Mouse (Mus musculus) kidney, adult 18-20 months (tissue): Measurements from ENCODE around the gene Ppil1.

Experiments
- DNase-seq: peaks from one replicate; pipeline ENCODE4 v3.0.0; 2021

Gene Ppil1

DNA sequence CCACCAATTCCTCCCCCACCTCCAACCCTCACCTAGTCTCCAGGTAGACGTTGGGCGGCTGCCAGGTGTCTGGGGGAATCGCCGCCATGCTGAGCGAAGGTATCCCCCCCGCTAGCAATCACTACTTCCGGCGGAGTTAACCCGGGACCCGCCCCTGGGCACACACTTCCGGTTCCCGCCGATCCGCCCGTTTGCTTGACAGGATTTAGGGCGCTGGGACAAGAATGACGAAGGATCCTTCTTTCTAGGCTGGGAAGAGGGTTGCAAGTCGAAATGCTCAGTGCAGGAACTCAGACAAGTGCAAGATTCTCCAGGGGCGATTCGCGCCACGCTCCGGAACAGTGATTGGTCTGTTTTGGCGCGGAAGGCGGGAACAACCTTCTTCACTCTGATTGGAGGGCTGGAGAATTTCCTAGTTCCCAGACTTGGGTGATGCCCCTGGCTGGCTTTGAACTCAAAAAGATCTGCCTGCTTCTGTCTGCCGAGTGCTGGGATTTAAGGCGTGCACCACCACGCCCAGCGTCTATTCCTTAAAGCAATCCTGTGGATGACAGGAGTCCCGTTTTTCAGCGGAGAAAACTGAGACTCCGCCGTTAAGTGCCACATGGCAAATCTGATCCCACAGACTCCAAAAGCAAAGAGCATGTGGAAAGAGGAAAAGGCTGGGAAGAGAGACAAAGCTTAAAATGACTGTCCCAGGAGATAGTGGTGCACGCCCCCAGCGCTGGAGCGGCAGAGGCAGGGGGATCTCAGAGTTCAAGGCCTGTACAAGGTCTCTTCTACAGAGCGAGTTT lies at the start of gene Ppil1:
Gene Ppil1, minus strand, starts transcription at position 347 of the 794 bp plus-strand sequence.
- DNase-seq, result peak; percentile 91

DNA sequence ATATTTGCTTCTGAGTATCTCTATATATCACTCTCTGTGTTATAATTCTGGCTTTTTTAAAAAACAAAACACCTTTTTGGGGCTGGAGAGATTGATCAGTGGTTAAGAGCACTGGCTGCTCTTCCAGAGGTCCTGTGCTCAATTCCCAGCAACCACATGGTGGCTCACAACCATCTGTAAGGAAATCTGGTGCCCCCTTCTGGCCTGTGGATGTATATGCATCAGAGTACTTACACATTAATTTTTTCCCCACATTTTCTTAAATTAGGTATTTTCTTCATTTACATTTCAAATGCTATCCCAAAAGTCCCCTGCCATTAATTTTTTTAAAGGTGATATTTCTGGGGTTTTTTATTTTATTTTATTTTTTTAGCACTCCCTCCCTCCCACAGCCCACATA lies 49.3 kb upstream of the Ppil1 start:
- no peak for DNase-seq

GRCm38 (mm10) chr17:29312082-29312481 lies 48.1 kb upstream of the Ppil1 start:
- DNase-seq, result no peak

- no peak for DNase-seq
Measured at GRCm38 (mm10) chr17:29311602-29312001, 47.6 kb upstream of the Ppil1 start.

GRCm38 (mm10) chr17:29310056-29310623 lies 46.2 kb upstream of the Ppil1 start:
- no peak for DNase-seq

- DNase-seq, result no peak
Measured at GRCm38 (mm10) chr17:29305871-29306270, 41.9 kb upstream of the Ppil1 start.

GRCm38 (mm10) chr17:29305058-29305806 lies 41.2 kb upstream of the Ppil1 start:
- peak; percentile 53 for DNase-seq

DNA sequence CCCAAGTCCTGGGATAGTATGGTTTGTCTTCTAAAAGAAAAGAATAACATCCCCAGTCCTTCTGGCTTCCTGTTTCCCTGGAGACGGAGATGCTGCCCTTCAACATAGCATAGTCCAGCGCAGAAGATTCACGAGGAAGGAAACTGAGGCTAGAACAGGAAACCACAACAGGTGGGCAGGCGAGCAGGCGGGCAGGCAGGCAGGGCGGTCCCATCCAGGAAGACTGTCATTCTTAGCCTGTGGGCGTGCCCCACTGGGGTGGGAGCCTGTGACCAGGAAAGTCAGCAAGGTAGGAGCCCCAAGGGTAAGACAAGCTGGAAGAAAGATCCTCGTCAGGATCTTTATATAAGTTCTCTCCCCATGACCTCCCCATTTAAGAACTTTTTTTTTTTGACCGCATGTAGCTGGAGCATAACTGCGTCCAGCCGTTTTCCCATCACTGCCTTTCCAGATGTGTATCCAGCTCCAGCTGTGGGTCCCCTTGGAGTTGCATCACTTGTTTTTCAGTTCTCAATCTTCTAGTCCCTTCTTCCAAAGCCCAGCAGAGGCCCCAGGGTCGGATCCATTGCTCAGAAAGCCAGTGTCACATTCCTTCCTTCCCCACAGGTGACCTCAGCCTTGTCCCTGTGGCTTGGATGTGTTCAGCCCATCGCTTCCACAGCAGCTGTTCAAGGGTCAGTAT lies 40.5 kb upstream of the Ppil1 start:
- no peak for DNase-seq

- DNase-seq, result no peak
Measured at GRCm38 (mm10) chr17:29303856-29304255, 39.9 kb upstream of the Ppil1 start.

GRCm38 (mm10) chr17:29303087-29303486 lies 39.1 kb upstream of the Ppil1 start:
- DNase-seq, result no peak

DNA sequence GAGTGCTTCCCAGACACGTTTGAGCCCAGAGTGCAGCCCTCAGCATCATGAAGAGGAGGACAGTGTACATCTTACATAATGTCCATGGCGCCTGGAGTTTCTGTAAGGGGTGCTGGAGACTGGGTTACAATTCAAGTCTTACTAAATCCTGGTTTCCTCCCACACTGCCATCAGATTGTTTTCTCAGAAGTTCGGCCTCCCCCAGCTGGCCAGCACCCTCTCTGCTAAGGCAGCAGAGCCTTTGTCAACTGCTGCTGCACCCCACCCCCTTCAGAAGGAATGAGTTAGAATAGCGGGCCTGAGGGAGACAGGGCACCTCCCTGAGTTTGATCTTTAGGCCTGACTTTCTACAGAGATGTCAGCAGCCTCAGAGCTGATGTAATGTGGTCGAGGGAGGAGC lies 38.2 kb upstream of the Ppil1 start:
- no peak for DNase-seq

- DNase-seq, result no peak
Measured at GRCm38 (mm10) chr17:29301421-29301820, 37.4 kb upstream of the Ppil1 start.

GRCm38 (mm10) chr17:29300926-29301325 lies 36.9 kb upstream of the Ppil1 start:
- no peak for DNase-seq

DNA sequence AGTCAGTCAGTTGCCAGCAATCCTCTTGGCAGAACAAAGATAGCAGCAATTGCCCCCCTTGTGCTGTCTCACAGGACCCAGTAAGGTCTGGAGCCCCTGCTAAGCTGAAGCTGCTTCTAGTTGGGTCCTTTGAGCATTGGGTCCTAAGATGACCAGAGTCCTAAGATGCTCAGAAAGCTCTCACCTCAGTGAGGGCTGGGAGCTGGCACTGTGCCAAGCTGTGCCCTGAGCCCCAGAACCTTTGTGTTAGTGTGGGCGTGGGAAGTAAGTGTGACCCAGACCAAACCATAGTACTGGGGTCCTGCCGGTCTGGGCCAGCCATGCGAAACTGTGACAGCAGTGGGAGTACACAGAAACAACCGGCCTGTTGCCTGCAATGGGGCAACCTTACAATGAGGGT lies 35.3 kb upstream of the Ppil1 start:
- no peak for DNase-seq

DNA sequence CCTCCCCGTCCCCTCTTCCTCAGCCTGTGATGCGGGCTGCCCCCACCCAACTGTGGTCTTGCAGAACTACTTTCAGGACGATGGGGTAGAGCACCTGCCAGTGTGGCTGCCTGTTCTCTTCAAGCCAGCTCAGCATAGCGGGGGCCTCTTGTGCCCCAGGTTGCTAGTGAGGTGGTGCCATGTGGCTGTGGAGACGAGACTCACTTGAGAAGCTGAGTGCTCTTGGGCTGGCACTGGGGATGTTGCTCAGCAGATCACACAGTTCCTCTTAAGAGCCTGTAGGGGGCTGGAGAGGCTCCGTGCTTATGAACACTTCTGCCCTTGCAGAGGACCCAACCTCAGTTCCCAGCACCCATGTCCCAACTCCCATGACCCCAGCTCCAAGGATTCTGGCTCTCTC lies 33.8 kb upstream of the Ppil1 start:
- DNase-seq, result no peak

- DNase-seq, result no peak
Measured at GRCm38 (mm10) chr17:29297321-29297720, 33.3 kb upstream of the Ppil1 start.

DNA sequence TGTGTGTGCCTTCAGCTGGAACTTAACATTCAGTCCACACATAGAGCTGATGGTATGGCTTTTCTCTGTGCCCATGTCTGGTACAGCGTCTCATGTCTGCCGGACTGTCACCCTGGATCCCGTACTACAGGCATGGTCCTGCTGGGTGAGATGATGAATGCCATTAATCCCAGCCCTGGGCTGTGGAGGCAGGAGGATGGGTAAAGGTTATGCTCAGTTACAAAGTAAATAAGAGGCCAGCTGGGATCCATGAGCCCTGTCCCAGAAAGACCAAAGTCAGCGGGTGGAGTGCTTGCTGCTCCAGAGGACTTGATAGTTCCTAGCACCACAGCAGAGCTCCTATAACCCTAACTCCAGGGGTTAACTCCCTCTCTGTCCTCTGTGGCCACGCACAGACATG lies 31.8 kb upstream of the Ppil1 start:
- no peak for DNase-seq

DNA sequence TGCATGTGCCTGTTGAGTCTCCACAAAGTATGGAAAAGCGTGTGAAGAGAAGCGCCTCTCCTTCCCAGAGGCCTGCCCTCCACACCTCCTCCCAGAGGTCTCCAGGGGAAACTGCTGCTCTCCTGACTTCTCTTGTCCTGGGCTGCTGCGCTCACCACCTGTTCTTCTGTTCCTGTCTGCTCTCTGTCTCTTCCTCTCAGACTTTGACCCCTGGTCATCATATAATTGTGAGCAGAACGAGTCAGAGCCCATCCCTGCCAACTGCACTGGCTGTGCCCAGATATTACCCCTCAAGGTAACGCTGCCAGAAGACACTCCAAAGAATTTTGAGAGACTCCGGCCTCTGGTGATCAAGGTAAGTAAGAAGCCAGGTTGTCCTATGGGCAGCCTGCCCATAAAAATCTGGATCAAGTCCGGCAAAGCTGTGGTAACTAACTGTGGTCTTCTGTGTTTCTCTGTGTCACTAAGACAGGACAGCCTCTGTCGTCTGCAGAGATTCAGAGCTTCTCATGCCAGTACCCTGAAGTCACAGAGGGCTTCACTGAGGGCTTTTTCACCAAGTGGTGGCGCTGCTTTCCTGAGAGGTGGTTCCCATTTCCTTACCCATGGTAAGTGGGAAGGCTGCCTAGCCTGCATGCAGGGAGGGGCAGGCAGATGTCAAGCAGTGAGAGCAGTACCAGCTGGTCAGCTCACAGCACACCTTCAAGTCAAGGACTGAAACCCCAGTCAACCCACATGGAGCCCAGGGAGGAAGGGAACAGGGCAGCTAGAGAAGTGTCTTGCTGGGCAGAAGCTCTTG lies 30.0 kb upstream of the Ppil1 start:
- DNase-seq, result peak; percentile 37

- no peak for DNase-seq
Measured at GRCm38 (mm10) chr17:29292996-29293395, 29.0 kb upstream of the Ppil1 start.

DNA sequence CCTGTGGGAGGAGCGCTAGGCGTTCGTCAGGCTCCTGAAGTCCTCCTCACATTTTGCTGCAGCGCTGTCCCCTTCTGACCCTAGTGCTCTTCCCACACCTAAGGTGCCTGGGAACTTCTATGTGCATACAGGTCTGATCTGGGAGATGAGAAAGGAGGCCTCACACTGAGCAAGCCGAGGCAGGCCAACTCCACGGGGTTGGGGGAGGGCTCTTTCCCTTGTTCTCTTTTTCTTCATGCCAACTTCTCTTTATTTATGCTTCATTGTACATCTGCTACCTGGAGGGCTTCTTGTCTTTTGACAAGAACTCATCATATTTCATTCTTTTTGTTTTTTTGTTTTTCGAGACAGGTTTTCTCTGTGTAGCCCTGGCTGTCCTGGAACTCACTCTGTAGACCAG lies 27.8 kb upstream of the Ppil1 start:
- no peak for DNase-seq

DNA sequence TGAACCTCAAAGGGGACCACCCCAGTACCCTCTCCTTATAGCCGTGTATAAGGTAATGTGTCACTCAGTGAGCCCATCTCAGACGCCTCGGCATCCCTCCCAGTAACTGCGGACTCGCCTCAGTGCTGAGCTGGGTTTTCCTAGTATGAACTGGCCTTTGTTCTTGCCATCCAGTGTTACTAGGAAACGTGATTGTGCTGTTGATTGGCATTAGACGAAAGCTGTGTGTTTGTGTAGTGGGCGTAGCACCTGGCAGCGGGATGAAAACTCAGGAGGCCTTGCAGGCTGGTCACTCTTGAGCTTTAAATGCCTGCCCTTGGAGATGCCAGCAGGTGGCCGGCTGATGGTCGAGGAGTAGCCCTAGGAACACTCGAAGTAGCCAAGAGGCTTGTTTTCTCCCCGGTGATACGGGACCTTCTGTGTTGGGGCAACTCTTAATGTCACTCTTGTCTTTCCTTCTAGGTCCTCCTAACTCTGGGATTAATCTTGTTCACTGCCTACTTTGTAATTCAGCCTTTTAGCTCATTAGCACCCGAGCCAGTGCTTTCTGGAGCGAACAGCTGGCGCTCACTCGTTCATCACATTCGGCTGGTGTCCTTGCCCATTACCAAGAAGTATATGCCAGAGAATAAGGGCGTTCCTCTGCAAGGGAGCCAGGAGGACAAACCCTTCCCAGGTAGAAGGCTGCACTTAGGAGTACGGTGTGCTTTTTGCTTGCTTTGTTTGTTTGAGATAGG lies 18.4 kb upstream of the Ppil1 start:
- no peak for DNase-seq

DNA sequence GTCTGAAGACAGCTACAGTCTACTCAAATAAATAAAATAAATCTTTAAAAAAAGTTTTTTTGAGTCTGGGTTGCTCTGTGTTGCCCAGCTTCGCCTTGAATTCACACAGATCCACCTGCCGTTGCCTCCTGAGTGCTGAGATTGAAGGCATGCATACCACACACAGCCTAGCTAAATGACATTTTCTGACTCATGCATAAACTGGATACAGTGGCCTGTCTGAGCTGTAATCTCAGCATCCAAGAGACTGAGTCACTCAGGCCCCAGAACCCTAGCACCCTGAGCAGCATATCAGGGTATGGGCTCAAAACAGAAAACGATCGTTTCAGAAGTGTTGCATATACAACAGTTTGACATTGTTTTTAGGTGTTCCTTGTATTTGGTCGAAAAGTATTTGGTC lies 17.6 kb upstream of the Ppil1 start:
- no peak for DNase-seq
